Mouse (Mus musculus): ENCODE data around the gene Col9a2. TPM values are rescaled to one million over a fixed set of nuclear protein-coding genes. Genes with fewer than 3 reads are reported as not detected.

Col9a2 gene
- 2.1 and 2.3 TPM in 2 replicates for polyA plus RNA-seq (2021; fragmentation: Nextera tagmentation)
- long read RNA-seq, experiment 1, partial matches to known transcripts, result 0 of 4 reads
- long read RNA-seq, experiment 1, other reads (novel, unspliced or antisense), result 1 of 4 reads
- long read RNA-seq, experiment 2, partial matches to known transcripts, result 1 of 2 reads
- long read RNA-seq, experiment 2, other reads (novel, unspliced or antisense), result 1 of 2 reads

DNA sequence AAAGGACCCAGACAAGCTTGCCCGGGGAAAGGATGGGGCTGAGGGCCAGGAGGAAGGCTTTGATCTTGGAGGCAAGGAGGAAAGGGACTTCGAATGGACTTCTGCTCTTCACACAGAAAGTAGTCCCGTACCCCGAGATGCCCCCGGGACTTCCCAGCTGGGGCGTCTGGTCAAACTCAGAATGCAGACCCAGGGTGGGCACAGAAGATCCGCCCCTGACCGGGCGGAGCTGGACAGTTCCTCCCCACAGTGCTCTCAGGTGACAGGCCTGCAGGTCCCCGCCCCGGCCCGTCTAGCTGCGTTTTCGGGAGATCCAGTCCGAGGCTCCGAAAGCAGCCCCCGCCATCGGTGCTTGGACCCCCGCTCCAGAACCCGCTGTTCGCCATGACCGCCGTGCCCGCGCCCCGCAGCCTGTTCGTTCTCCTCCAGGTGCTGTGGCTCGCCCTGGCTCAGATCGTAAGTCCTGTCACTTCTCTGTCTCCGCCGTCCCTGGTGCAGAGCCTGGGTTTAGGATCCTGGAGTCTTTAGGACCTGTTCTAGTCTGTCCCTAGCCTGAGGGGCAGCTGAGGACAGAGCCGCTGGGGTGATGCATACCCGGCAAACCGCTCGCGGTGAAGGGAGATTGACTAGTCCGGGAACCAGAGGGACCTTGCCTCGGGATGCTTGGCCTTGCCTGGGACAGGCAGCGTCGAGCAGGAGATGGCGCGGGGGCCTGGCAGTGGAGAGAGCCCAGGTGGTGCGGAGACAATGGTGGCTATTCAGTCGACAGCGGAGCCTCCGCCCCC is at the start of gene Col9a2:
TSS of gene Col9a2 (plus strand) at position 55 of the 785 bp plus-strand sequence.

GRCm38 (mm10) chr4:121016928-121017657 is 22.1 kb upstream of the Col9a2 start, which contains the start of gene Smap2:
TSS of gene Smap2 (minus strand) at chr4:121017247.

GRCm38 (mm10) chr4:121097650-121098378 is 58.6 kb downstream of the Col9a2 start, which contains the start of gene Zmpste24:
TSS of gene Zmpste24 (minus strand) at chr4:121098241.

Other genes with a start within 250 kb of the Col9a2 start
- 75.2 and 81.5 TPM in 2 replicates for gene Nfyc, start 207.8 kb upstream of the Col9a2 start, polyA plus RNA-seq (2021; fragmentation: Nextera tagmentation)
- gene Rims3, start 184.6 kb upstream of the Col9a2 start, polyA plus RNA-seq (2021; fragmentation: Nextera tagmentation), result 3.6 and 5.8 TPM in 2 replicates
- 8.4 and 8.6 TPM in 2 replicates for gene Exo5, start 114.4 kb upstream of the Col9a2 start, polyA plus RNA-seq (2021; fragmentation: Nextera tagmentation)
- gene Zfp69, start 87.7 kb upstream of the Col9a2 start, polyA plus RNA-seq (2021; fragmentation: Nextera tagmentation), result 1.0 and 1.7 TPM in 2 replicates
- 19.2 and 20.1 TPM in 2 replicates for gene Smap2, start 22.1 kb upstream of the Col9a2 start, polyA plus RNA-seq (2021; fragmentation: Nextera tagmentation)
- gene Zmpste24, start 58.9 kb downstream of the Col9a2 start, polyA plus RNA-seq (2021; fragmentation: Nextera tagmentation), result 6.8 and 9.4 TPM in 2 replicates
- gene Tmco2, start 69.8 kb downstream of the Col9a2 start, polyA plus RNA-seq (2021; fragmentation: Nextera tagmentation), result not detected in 2 replicates
- gene Rlf, start 175.7 kb downstream of the Col9a2 start, polyA plus RNA-seq (2021; fragmentation: Nextera tagmentation), result 6.3 and 8.2 TPM in 2 replicates